Mouse (Mus musculus): ENCODE measurements around the gene Ccdc14.
"Not testable (repeated sequence)": the region's sequence is repeated elsewhere in the genome, so short reads cannot be mapped to it uniquely, and the experiment has no call there.

The Ccdc14 gene

DNA sequence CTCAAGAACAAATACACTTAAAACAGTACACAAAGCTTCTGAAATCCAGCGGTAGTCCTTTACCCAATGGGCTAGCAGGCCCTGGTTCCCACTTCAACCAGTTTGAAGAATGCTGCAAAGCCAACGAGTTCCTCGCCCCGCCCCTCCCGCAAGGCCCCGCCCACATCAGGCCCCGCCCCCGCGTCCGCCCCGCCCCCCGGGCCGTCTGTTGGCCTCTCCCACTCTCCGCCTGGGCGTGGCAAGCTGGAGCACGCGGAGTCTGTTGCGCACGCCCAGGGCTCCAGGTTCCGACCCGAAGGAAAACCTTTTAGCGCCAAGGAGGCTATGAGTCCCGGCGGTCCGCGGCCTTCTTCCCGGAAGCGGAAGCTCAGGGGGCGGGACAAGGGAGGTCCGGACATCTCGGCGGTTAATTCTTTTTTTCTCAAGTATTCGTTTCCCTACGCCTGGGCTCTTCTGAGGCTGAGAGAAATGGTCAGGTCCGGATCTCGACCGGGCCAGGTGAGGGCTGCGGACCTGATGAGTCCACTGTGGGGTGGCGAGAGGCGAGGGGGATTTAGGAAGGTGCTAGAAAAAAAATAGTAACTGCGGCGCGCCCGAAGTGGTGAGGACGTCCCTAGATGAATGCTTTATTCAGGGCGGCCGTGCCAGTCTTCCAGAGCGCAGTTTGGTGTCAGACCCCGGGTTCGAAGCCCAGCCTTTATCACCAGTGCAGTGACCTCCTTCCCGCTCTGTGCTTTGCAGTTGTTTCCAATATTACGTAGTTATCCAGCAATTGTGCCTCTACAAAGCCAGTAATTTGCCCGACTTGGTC lies at the start of gene Ccdc14:
Gene Ccdc14 (plus strand): TSS at position 283 of the 811 bp plus-strand sequence.
- peak; percentile 76 for DNase-seq (ENCODE audit: low read depth, low spot score)

DNA sequence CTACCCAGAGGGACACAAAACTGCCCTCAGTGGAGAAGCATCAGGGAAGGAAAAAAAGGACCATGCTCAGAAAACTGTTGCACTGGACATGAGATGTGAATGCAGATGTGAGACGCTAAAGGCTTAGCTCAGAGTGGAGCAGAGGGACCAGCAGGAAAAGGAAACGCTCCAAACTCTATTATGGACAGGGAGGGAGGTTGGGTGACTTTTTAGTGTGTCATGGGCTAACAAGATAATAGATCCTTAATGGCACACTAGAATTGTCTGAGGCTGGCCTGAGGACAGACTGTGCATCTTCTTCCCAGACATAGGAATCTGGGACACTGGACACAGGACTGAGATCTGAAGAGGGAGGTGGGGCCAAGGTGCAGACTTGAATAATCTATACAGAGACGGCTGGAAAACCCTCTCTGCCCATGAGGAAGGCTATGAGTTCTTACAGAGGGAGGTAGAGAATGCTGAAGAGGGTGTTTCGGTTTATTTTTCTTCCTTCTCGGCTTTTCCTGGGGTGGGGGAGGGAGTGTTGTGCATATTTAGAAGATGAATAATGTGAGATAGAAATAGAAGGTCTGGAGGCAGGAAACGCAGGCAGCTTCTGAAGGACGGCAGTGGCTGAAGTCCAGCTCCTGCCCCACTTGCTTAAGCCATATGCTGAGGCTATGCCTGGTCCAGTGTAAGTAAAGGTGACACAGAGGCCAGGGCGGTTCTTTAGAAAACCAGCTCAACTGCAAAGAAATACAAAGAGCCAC lies 46.7 kb upstream of the Ccdc14 start:
- DNase-seq (ENCODE audit: low read depth, low spot score): no peak

DNA sequence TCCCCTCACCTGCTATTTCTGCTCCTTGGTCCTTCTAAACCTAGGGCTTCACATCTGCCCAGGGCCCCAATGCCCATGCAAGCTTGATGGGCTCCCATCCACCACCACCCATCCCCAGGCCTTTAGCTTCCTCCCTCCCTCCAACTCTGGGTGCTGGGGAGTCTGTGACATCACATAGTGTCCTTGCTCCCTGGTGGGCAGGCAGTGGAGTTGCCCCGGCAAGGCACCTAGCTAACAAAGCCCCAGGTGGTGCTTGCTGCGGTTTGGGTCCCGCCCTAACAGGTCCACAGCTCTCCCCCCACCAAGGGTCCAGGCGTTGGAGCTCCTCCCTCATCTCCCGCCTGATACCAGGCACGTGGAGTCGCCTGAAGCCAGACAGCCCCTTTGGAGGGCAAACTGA lies 40.8 kb upstream of the Ccdc14 start, which contains the start of gene Ropn1:
Gene Ropn1 (plus strand): TSS at position 301 of the 400 bp plus-strand sequence.
- no peak for DNase-seq (ENCODE audit: low read depth, low spot score)

GRCm38 (mm10) chr16:34653023-34653422 lies 37.4 kb upstream of the Ccdc14 start:
- DNase-seq (ENCODE audit: low read depth, low spot score): no peak

DNA sequence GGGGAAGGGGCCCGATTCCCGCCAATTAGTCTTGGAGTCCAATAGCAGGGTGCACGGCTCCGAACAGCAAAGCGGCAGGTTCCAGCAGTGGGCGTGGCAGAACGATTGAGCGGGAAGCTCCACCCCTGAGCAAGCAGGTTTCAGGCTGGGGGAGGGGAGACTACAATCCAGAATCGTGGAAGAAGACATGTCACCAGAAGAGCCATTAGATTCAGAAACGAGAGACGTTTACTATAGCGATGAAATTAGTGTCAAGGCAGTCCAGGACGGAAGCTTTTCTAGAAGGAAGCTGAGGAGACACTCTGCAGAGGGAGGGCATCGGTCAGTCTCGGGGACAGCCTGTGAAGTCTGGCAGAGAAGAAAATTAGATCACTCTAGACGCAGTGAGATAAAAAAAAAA lies 32.9 kb upstream of the Ccdc14 start:
- not testable (repeated sequence) for DNase-seq (ENCODE audit: low read depth, low spot score)

GRCm38 (mm10) chr16:34657983-34658382 lies 32.4 kb upstream of the Ccdc14 start:
- no peak for DNase-seq (ENCODE audit: low read depth, low spot score)

- no peak for DNase-seq (ENCODE audit: low read depth, low spot score)
Measured at GRCm38 (mm10) chr16:34658388-34658787, 32.0 kb upstream of the Ccdc14 start.

- no peak for DNase-seq (ENCODE audit: low read depth, low spot score)
Measured at GRCm38 (mm10) chr16:34664553-34664952, 25.9 kb upstream of the Ccdc14 start.

- peak; percentile 25 for DNase-seq (ENCODE audit: low read depth, low spot score)
Measured at GRCm38 (mm10) chr16:34667031-34667726, 23.2 kb upstream of the Ccdc14 start.

- DNase-seq (ENCODE audit: low read depth, low spot score): no peak
Measured at GRCm38 (mm10) chr16:34668341-34668740, 22.1 kb upstream of the Ccdc14 start.

DNA sequence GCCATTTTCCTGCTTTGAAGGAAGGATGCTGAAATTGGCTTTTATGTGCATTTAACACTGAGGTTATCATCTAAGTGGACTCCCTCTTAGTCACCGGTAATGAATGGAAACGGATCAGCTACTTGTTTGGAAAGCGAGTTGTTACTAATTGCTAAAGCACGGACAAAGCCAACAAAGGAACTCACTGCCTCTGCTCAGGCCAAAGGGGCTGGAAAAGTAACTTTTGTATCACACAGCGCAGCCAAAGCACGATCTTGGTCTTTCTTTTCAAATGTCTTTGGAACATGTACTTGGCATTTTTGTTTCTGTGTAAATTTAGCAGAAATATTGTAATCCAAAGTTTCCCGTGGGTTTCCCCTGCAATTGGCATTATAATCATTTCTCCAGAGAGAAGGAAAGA lies 18.4 kb upstream of the Ccdc14 start:
- DNase-seq (ENCODE audit: low read depth, low spot score): no peak

- no peak for DNase-seq (ENCODE audit: low read depth, low spot score)
Measured at GRCm38 (mm10) chr16:34672822-34673221, 17.6 kb upstream of the Ccdc14 start.

DNA sequence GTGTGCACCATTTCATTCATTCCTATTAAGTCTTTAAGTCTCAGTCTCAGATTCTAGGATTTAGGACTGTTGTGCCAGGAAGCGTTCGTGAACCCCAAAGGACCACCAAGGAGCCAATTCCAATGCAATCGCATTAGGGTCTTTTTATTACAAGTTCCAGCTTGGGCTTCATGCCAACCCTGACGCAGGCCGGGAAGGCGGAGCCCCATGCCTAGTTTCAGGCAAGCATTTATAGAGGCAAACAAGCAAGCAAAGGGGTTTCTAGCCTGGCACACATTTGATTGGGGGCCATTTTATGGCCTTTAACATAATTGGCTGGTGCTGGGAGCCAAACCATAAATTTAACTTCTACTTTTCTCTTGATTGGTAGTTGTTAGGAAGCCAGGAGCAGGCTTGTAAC lies 16.1 kb upstream of the Ccdc14 start:
- DNase-seq (ENCODE audit: low read depth, low spot score): no peak

GRCm38 (mm10) chr16:34681823-34682222 lies 8.6 kb upstream of the Ccdc14 start:
- no peak for DNase-seq (ENCODE audit: low read depth, low spot score)

- no peak for DNase-seq (ENCODE audit: low read depth, low spot score)
Measured at GRCm38 (mm10) chr16:34689879-34690278, 537 bp upstream of the Ccdc14 start.

- peak; percentile 20 for DNase-seq (ENCODE audit: low read depth, low spot score)
Measured at GRCm38 (mm10) chr16:34691156-34691555, 740 bp downstream of the Ccdc14 start.

- no peak for DNase-seq (ENCODE audit: low read depth, low spot score)
Measured at GRCm38 (mm10) chr16:34694477-34694876, 4.1 kb downstream of the Ccdc14 start.

DNA sequence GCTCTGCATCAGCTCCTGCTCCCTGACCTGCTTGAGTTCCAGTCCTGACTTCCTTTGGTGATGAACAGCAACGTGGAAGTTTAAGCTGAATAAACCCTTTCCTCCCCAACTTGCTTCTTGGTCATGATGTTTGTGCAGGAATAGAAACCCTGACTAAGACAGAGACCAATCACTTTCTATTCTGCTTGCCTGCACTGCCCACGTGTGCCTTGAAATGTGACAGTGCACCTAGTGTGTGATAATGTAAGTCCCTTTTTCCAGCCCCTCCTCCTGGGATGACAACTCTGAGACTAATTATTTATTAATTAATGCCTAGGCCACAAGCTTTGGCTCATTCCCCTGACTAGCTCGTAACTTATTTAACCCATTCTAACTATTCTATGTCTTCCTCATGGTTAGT lies 8.3 kb downstream of the Ccdc14 start:
- not testable (repeated sequence) for DNase-seq (ENCODE audit: low read depth, low spot score)

- DNase-seq (ENCODE audit: low read depth, low spot score): peak; percentile 6
Measured at GRCm38 (mm10) chr16:34700165-34700827, 9.9 kb downstream of the Ccdc14 start.

GRCm38 (mm10) chr16:34700828-34701216 lies 10.4 kb downstream of the Ccdc14 start:
- DNase-seq (ENCODE audit: low read depth, low spot score): no peak

- DNase-seq (ENCODE audit: low read depth, low spot score): no peak
Measured at GRCm38 (mm10) chr16:34706019-34706418, 15.6 kb downstream of the Ccdc14 start.
